Mouse (Mus musculus): ENCODE results near the gene Tpsab1. TPM values are rescaled to one million over a fixed set of nuclear protein-coding genes. Genes with fewer than 3 reads are reported as not detected.

Gene Tpsab1
- 0.44 and 0.61 TPM in 2 replicates for polyA plus RNA-seq (2012; rRNA removed)

DNA sequence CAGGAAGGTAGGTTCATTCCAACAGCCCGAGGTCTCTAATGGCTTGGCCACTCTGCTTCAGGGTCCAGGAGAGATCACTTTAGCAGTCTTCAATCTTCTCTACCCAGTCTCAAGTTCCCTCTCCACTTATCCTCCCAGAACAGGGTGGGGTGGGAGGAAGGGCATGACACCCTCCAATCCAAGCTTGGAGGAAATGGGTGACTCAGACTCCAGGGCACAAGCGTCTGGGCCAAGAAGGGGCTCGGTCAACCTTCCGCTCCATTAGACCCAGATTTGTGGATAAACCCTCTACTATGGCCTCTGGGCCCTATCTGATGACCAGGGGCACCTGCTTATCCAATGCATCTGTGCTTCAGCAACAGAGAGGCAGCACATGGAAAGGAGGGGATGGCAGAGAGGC is at the start of gene Tpsab1:
Gene Tpsab1 (minus strand): TSS at position 101 of the 400 bp plus-strand sequence.
- H3K4me1 ChIP-seq (replicated peaks; ENCODE audit: control insufficient read depth, insufficient read depth, low read length), result no peaks in the 10 kb centered on the region
- no peaks in the 10 kb centered on the region for H3K27me3 ChIP-seq (ENCODE audit: control insufficient read depth, insufficient read depth, low read length)
- no peak for TF ChIP-seq POLR2A (IDR thresholded peaks at IDR 0.05; ENCODE audit: control insufficient read depth, extremely low read depth, insufficient read depth, low read length, poor library complexity)
- TF ChIP-seq CTCF (IDR thresholded peaks at IDR 0.05; ENCODE audit: borderline replicate concordance, control insufficient read depth, extremely low read depth, insufficient read depth, low read length, poor library complexity), result no peak
- no peak for DNase-seq
- H3K36me3 ChIP-seq (ENCODE audit: control insufficient read depth, insufficient read depth, low read length), result no peaks in the 10 kb centered on the region
- 80% methylated on average over 4 of the region's 4 CpGs for WGBS
- no peak within 1 kb of the TSS for H3K27ac ChIP-seq (ENCODE audit: control insufficient read depth, insufficient read depth, low read length)
- H3K4me3 ChIP-seq (ENCODE audit: control insufficient read depth, insufficient read depth, low read length), result no peak within 1 kb of the TSS

DNA sequence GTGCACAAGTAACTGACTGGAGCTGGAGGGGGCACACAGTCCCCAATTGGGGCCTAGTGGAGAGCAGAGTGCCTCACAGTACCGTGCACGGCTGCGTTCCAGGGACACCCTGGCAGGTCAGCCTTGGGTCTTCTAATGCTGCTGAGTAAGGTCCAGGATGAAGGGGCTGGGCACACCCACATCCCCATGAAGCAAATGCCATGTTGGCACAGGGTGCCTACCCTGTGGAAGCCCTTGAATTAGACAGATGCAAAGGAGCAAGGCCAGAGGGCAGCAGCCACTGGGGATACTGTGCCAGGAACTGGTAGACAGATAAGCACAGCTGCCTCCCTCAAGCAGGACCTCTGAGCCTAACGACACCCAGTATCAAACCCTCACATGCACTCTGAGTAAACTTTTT is 49.2 kb upstream of the Tpsab1 start:
- 84% methylated on average over 4 of the region's 4 CpGs for WGBS
- no peak for DNase-seq
- Histone ChIP-seq H3K27ac (ENCODE audit: control insufficient read depth, insufficient read depth, low read length) (no peak overlapping the region), H3K4me3 (ENCODE audit: control insufficient read depth, insufficient read depth, low read length) (no peak overlapping the region), H3K27me3 (ENCODE audit: control insufficient read depth, insufficient read depth, low read length) (no peaks in the 10 kb centered on the region), H3K4me1 (replicated peaks; ENCODE audit: control insufficient read depth, insufficient read depth, low read length) (no peaks in the 10 kb centered on the region), H3K36me3 (ENCODE audit: control insufficient read depth, insufficient read depth, low read length) (no peaks in the 10 kb centered on the region)
- TF ChIP-seq CTCF (IDR thresholded peaks at IDR 0.05; ENCODE audit: borderline replicate concordance, control insufficient read depth, extremely low read depth, insufficient read depth, low read length, poor library complexity) (no peak), POLR2A (IDR thresholded peaks at IDR 0.05; ENCODE audit: control insufficient read depth, extremely low read depth, insufficient read depth, low read length, poor library complexity) (no peak)

DNA sequence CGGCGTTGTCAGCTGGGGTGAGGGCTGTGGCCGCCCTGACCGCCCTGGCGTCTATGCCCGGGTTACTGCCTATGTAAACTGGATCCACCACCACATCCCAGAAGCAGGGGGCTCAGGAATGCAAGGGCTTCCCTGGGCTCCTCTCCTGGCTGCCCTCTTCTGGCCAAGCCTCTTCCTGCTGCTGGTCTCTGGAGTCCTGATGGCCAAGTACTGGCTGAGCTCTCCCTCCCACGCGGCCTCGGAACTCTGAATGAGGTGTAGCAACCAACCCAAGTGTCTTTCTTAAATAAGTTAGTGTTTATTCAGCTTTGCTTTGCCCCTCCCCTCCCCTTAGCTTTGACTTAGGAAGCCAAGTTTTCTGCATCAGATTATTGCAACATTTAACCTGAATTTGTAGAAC is 28.6 kb upstream of the Tpsab1 start:
- H3K27ac ChIP-seq (ENCODE audit: control insufficient read depth, insufficient read depth, low read length), result no peak overlapping the region
- no peaks in the 10 kb centered on the region for H3K4me1 ChIP-seq (replicated peaks; ENCODE audit: control insufficient read depth, insufficient read depth, low read length)
- no peaks in the 10 kb centered on the region for H3K27me3 ChIP-seq (ENCODE audit: control insufficient read depth, insufficient read depth, low read length)
- TF ChIP-seq CTCF (IDR thresholded peaks at IDR 0.05; ENCODE audit: borderline replicate concordance, control insufficient read depth, extremely low read depth, insufficient read depth, low read length, poor library complexity) (no peak), POLR2A (IDR thresholded peaks at IDR 0.05; ENCODE audit: control insufficient read depth, extremely low read depth, insufficient read depth, low read length, poor library complexity) (no peak)
- WGBS, result 49% methylated on average over 9 of the region's 9 CpGs
- H3K4me3 ChIP-seq (ENCODE audit: control insufficient read depth, insufficient read depth, low read length), result no peak overlapping the region
- H3K36me3 ChIP-seq (ENCODE audit: control insufficient read depth, insufficient read depth, low read length), result no peaks in the 10 kb centered on the region
- DNase-seq, result no peak

DNA sequence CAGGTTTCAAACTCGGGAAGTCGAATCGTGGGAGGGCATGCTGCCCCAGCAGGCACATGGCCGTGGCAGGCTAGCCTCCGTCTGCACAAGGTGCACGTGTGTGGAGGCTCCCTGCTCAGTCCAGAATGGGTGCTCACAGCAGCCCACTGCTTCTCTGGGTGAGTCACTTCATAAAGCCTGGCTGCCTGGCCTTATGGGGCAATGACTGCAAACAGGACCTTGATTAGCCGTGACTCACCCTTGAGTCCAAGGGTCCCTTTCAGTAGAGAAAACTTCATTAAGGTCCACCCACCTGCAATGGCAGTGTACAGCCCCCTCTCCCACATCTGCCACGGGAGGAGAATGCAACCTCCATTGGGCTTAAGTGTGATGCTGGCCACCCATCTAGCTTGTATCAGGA is 27.1 kb upstream of the Tpsab1 start:
- Histone ChIP-seq H3K27me3 (ENCODE audit: control insufficient read depth, insufficient read depth, low read length) (no peaks in the 10 kb centered on the region), H3K4me1 (replicated peaks; ENCODE audit: control insufficient read depth, insufficient read depth, low read length) (no peaks in the 10 kb centered on the region), H3K36me3 (ENCODE audit: control insufficient read depth, insufficient read depth, low read length) (no peaks in the 10 kb centered on the region), H3K27ac (ENCODE audit: control insufficient read depth, insufficient read depth, low read length) (no peak overlapping the region), H3K4me3 (ENCODE audit: control insufficient read depth, insufficient read depth, low read length) (no peak overlapping the region)
- DNase-seq, result no peak
- 82% methylated on average over 8 of the region's 8 CpGs for WGBS
- no peak for TF ChIP-seq POLR2A (IDR thresholded peaks at IDR 0.05; ENCODE audit: control insufficient read depth, extremely low read depth, insufficient read depth, low read length, poor library complexity)
- no peak for TF ChIP-seq CTCF (IDR thresholded peaks at IDR 0.05; ENCODE audit: borderline replicate concordance, control insufficient read depth, extremely low read depth, insufficient read depth, low read length, poor library complexity)

DNA sequence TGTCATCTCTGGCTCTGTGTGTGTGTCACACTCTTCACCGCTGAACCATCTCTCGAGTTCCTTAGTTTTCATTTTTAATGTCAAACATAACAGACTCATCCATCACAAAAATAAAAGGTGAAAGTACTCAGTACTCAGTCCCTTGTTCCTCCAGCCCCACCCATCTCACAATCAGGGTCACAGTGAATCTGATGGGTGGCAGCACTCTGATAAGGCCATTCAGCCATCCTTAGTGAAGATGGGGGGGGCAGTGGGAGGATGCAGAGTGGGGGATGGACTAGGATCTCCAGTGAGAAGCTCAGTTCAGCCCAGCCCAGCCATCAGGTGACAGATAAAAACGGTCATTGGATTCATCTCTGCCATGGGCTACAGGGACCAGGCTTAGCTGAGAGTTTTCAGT is 23.6 kb upstream of the Tpsab1 start, which contains the start of gene Tpsg1:
Gene Tpsg1 (plus strand): TSS at position 301 of the 400 bp plus-strand sequence.
- no peaks in the 10 kb centered on the region for H3K27me3 ChIP-seq (ENCODE audit: control insufficient read depth, insufficient read depth, low read length)
- no peaks in the 10 kb centered on the region for H3K4me1 ChIP-seq (replicated peaks; ENCODE audit: control insufficient read depth, insufficient read depth, low read length)
- H3K27ac ChIP-seq (ENCODE audit: control insufficient read depth, insufficient read depth, low read length), result no peak within 1 kb of the TSS
- TF ChIP-seq CTCF (IDR thresholded peaks at IDR 0.05; ENCODE audit: borderline replicate concordance, control insufficient read depth, extremely low read depth, insufficient read depth, low read length, poor library complexity), result no peak
- no peak for TF ChIP-seq POLR2A (IDR thresholded peaks at IDR 0.05; ENCODE audit: control insufficient read depth, extremely low read depth, insufficient read depth, low read length, poor library complexity)
- H3K36me3 ChIP-seq (ENCODE audit: control insufficient read depth, insufficient read depth, low read length), result no peaks in the 10 kb centered on the region
- H3K4me3 ChIP-seq (ENCODE audit: control insufficient read depth, insufficient read depth, low read length), result no peak within 1 kb of the TSS
- 87% methylated on average over 3 of the region's 3 CpGs for WGBS
- no peak for DNase-seq

DNA sequence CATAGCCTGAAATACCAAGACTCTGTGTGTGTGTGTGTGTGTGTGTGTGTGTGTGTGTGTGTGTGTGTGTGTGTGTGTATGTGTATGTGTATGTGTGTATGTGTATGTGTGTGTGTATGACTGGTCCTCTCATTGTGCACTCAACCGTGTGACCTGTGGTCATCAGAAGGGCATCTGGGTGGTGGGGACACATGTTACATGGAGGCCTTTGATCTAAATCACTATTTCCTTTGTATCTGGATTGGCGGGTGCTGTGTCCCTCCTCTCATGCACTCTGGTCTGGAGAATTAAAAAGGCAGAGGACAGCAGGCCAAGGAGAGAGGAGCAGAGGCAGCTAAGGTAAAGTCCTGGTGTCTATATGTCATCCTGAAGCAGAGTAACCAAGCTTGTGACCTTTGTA is 20.6 kb upstream of the Tpsab1 start, which contains the start of gene Tpsb2:
Gene Tpsb2 (plus strand): TSS at position 301 of the 400 bp plus-strand sequence.
- Histone ChIP-seq H3K36me3 (ENCODE audit: control insufficient read depth, insufficient read depth, low read length) (no peaks in the 10 kb centered on the region), H3K4me3 (ENCODE audit: control insufficient read depth, insufficient read depth, low read length) (no peak within 1 kb of the TSS), H3K4me1 (replicated peaks; ENCODE audit: control insufficient read depth, insufficient read depth, low read length) (no peaks in the 10 kb centered on the region), H3K27me3 (ENCODE audit: control insufficient read depth, insufficient read depth, low read length) (no peaks in the 10 kb centered on the region), H3K27ac (ENCODE audit: control insufficient read depth, insufficient read depth, low read length) (no peak within 1 kb of the TSS)
- DNase-seq, result no peak
- no peak for TF ChIP-seq POLR2A (IDR thresholded peaks at IDR 0.05; ENCODE audit: control insufficient read depth, extremely low read depth, insufficient read depth, low read length, poor library complexity)
- no peak for TF ChIP-seq CTCF (IDR thresholded peaks at IDR 0.05; ENCODE audit: borderline replicate concordance, control insufficient read depth, extremely low read depth, insufficient read depth, low read length, poor library complexity)
- 73% methylated on average over 2 of the region's 2 CpGs for WGBS

DNA sequence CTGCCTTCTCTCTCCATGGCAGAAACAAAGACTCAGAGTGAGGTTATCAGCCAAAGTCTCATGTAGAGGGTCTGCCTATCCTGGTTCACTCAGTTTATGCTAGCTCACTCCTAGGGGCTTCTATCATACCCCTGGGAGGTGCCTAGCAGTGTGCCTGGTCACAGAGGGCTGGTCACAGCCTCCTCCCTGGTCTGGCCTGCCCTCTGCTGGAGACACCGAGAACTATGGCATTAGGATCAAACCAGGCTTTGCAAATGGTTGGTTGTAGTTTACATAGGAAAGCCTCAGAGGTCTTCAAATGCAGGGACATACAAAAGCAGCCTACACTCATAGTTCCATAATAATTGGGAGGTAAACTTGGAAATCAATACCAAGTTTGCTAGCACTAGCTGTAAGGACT is 18.4 kb upstream of the Tpsab1 start:
- peak; percentile 47 for DNase-seq
- peak; percentile 68; the same call in 1 of the 2 replicates for TF ChIP-seq CTCF (IDR thresholded peaks at IDR 0.05; ENCODE audit: borderline replicate concordance, control insufficient read depth, extremely low read depth, insufficient read depth, low read length, poor library complexity)
- no peak for TF ChIP-seq POLR2A (IDR thresholded peaks at IDR 0.05; ENCODE audit: control insufficient read depth, extremely low read depth, insufficient read depth, low read length, poor library complexity)
- Histone ChIP-seq H3K36me3 (ENCODE audit: control insufficient read depth, insufficient read depth, low read length) (no peaks in the 10 kb centered on the region), H3K27me3 (ENCODE audit: control insufficient read depth, insufficient read depth, low read length) (no peaks in the 10 kb centered on the region), H3K4me3 (ENCODE audit: control insufficient read depth, insufficient read depth, low read length) (no peak overlapping the region), H3K4me1 (replicated peaks; ENCODE audit: control insufficient read depth, insufficient read depth, low read length) (no peaks in the 10 kb centered on the region), H3K27ac (ENCODE audit: control insufficient read depth, insufficient read depth, low read length) (no peak overlapping the region)
- 3% methylated on average over 1 of the region's 1 CpGs for WGBS
